Mouse (Mus musculus): ENCODE measurements around the gene Dnajc27. TPM values are rescaled to one million over a fixed set of nuclear protein-coding genes. Genes with fewer than 3 reads are reported as not detected.
A peak's percentile ranks its signal among the peaks of the same experiment; 100 is the strongest.

Dnajc27 gene
- total RNA-seq, 2 experiments from 2014 or later, result 8.8 to 9.2 TPM

- ATAC-seq (replicated peaks; ENCODE audit: poor library complexity, severe bottlenecking), result no peak
Measured at GRCm38 (mm10) chr12:4078069-4078468, 4.3 kb upstream of the Dnajc27 start.

GRCm38 (mm10) chr12:4080311-4080710 lies 2.1 kb upstream of the Dnajc27 start:
- ATAC-seq (replicated peaks; ENCODE audit: poor library complexity, severe bottlenecking), result peak; percentile 34

GRCm38 (mm10) chr12:4083441-4083840 lies 1.1 kb downstream of the Dnajc27 start:
- ATAC-seq (replicated peaks; ENCODE audit: poor library complexity, severe bottlenecking), result no peak

GRCm38 (mm10) chr12:4107383-4107782 lies 25.0 kb downstream of the Dnajc27 start:
- peak; percentile 75 for ATAC-seq (replicated peaks; ENCODE audit: poor library complexity, severe bottlenecking)

- no peak for ATAC-seq (replicated peaks; ENCODE audit: poor library complexity, severe bottlenecking)
Measured at GRCm38 (mm10) chr12:4116132-4116531, 33.7 kb downstream of the Dnajc27 start.

- ATAC-seq (replicated peaks; ENCODE audit: poor library complexity, severe bottlenecking), result no peak
Measured at GRCm38 (mm10) chr12:4117136-4117535, 34.8 kb downstream of the Dnajc27 start.

GRCm38 (mm10) chr12:4117579-4117978 lies 35.2 kb downstream of the Dnajc27 start:
- no peak for ATAC-seq (replicated peaks; ENCODE audit: poor library complexity, severe bottlenecking)

GRCm38 (mm10) chr12:4127346-4127745 lies 45.0 kb downstream of the Dnajc27 start:
- no peak for ATAC-seq (replicated peaks; ENCODE audit: poor library complexity, severe bottlenecking)

GRCm38 (mm10) chr12:4132941-4133846 lies 50.8 kb downstream of the Dnajc27 start, which contains the start of gene Adcy3:
Gene Adcy3, plus strand, starts transcription at chr12:4133103.
- ATAC-seq (replicated peaks; ENCODE audit: poor library complexity, severe bottlenecking), result peak; percentile 83

GRCm38 (mm10) chr12:4133847-4134212 lies 51.4 kb downstream of the Dnajc27 start:
- no peak for ATAC-seq (replicated peaks; ENCODE audit: poor library complexity, severe bottlenecking)

- no peak for ATAC-seq (replicated peaks; ENCODE audit: poor library complexity, severe bottlenecking)
Measured at GRCm38 (mm10) chr12:4143179-4143578, 60.8 kb downstream of the Dnajc27 start.

GRCm38 (mm10) chr12:4150936-4151335 lies 68.6 kb downstream of the Dnajc27 start:
- ATAC-seq (replicated peaks; ENCODE audit: poor library complexity, severe bottlenecking), result no peak

- ATAC-seq (replicated peaks; ENCODE audit: poor library complexity, severe bottlenecking), result no peak
Measured at GRCm38 (mm10) chr12:4151969-4152368, 69.6 kb downstream of the Dnajc27 start.

GRCm38 (mm10) chr12:4157466-4157865 lies 75.1 kb downstream of the Dnajc27 start:
- ATAC-seq (replicated peaks; ENCODE audit: poor library complexity, severe bottlenecking), result no peak

- ATAC-seq (replicated peaks; ENCODE audit: poor library complexity, severe bottlenecking), result peak; percentile 62
Measured at GRCm38 (mm10) chr12:4158179-4158578, 75.8 kb downstream of the Dnajc27 start.

GRCm38 (mm10) chr12:4158868-4159632 lies 76.7 kb downstream of the Dnajc27 start:
- no peak for ATAC-seq (replicated peaks; ENCODE audit: poor library complexity, severe bottlenecking)

Other genes with a start within 250 kb of the Dnajc27 start
- not detected in 2 replicates for gene Pomc, start 127.6 kb upstream of the Dnajc27 start, total RNA-seq (2014; fragmentation: Nextera tagmentation)
- gene Pomc, start 127.6 kb upstream of the Dnajc27 start, total RNA-seq (2017), result 1.4 and 3.3 TPM in 2 replicates
- 0.21 and 0.58 TPM in 2 replicates for gene Efr3b, start 43.7 kb upstream of the Dnajc27 start, total RNA-seq (2014; fragmentation: Nextera tagmentation)
- gene Efr3b, start 43.7 kb upstream of the Dnajc27 start, total RNA-seq (2017), result 0.13 and 0.21 TPM in 2 replicates
- gene Adcy3, start 50.5 kb downstream of the Dnajc27 start, total RNA-seq (2014; fragmentation: Nextera tagmentation), result 2.2 and 3.6 TPM in 2 replicates
- gene Adcy3, start 50.5 kb downstream of the Dnajc27 start, total RNA-seq (2017), result 2.3 and 2.7 TPM in 2 replicates
- 7.1 and 7.3 TPM in 2 replicates for gene Ptrhd1, start 151.4 kb downstream of the Dnajc27 start, total RNA-seq (2014; fragmentation: Nextera tagmentation)
- 5.1 and 5.4 TPM in 2 replicates for gene Ptrhd1, start 151.4 kb downstream of the Dnajc27 start, total RNA-seq (2017)
- gene Cenpo, start 151.7 kb downstream of the Dnajc27 start, total RNA-seq (2014; fragmentation: Nextera tagmentation), result 19.7 and 25.9 TPM in 2 replicates
- gene Cenpo, start 151.7 kb downstream of the Dnajc27 start, total RNA-seq (2017), result 41.1 and 51.9 TPM in 2 replicates